Mouse (Mus musculus) ES-CJ7 (cell line): ENCODE measurements around the gene St8sia1.

Experiments
- DNase-seq: peaks from one replicate; pipeline ENCODE4 v3.0.0; 2011; ENCODE audit warnings: low read depth, low spot score

The St8sia1 gene

DNA sequence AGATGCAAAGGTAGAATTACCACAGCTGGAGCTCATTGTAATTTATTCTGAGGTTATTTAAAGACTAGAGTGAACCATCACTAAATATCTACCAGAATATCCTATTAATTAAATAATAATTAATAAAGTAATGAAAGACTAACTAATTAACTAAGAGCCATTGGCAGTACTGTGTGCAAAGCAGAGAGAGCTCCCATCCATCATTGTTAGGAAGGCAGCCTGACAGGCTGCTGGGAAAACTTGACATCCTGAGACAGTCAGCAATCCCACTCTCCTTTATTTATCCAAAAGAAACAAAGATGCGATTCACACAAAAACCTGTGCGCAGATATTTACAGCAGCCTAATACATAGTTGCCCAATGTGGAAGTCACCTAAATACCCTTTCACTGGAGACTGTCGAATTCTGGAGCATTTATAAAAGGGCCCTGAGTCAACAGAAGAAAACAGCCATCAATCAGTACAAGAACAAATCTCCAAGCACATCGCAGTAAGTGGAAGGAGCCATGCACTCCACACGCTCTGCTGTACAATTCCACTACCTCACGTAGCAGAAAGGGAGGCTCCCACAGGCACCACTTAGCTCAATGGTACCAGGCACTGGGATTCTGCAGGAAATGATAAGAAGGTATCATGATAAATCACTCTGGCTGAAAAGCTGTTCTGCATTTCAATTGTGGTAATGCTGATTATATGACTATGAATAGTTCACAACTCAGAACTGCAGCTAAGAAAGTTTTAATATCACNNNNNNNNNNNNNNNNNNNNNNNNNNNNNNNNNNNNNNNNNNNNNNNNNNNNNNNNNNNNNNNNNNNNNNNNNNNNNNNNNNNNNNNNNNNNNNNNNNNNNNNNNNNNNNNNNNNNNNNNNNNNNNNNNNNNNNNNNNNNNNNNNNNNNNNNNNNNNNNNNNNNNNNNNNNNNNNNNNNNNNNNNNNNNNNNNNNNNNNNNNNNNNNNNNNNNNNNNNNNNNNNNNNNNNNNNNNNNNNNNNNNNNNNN is 15.7 kb upstream of the St8sia1 start:
- DNase-seq = no peak

- peak; percentile 64 for DNase-seq
Observed at GRCm38 (mm10) chr6:142977221-142977620, 13.0 kb upstream of the St8sia1 start.

DNA sequence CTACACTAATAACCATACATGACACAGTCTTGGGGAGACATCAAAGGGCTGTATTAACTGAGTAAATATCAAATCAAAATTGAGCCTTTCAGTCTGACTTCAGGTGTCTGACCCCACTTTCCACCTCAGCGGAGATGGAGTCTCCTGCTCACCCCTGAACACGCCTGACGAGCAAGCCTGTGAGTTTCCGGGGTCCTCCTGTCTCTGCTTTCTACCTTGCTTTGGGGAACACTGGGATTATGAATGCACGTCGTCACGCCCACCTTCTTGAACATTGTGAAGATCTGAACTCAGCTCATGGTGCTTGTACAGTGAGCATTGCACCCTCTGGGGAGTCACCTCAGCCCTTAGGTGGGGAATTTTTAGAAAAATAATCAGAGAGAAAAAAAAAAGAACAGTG is 9.0 kb upstream of the St8sia1 start:
- DNase-seq = no peak

DNA sequence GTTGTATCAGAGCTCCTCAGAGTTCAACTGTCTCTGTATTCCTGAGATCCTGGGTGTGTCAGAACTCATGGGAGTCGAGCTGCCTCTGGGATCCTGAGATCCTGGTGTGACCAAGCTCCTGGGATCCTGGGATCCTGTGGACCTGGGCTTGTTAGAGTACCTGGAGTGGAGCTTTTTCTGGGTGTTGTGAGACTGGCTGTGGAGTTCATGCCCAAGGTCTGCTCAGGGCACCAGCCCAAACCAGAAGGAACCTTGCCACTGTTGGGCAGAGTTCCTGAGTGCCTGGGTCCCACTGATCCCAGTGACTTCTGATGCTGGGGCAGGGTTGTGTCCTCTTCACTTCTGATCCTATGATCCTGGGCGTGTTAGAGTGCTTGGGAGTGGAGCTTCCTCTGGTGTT is 8.0 kb upstream of the St8sia1 start:
- DNase-seq = no peak

DNA sequence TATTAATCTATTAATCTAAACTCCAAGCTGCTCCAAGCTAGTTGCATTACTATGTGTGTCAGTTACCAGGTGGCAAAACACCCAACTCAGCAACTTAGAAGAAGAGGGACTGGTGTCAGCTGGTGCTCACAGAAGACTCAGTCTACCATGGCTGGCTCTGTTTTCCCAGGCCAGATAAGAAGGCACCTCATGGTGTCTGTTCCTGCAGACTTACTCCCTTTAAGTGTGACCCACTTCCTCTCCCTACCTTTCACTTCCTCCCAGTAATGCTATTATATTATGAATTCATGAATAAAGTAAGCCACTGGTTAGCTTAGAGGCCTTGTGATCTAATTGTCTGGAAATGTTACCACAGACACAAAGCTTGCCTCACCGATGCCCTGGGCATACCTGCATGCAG is 3.2 kb upstream of the St8sia1 start:
- no peak for DNase-seq

DNA sequence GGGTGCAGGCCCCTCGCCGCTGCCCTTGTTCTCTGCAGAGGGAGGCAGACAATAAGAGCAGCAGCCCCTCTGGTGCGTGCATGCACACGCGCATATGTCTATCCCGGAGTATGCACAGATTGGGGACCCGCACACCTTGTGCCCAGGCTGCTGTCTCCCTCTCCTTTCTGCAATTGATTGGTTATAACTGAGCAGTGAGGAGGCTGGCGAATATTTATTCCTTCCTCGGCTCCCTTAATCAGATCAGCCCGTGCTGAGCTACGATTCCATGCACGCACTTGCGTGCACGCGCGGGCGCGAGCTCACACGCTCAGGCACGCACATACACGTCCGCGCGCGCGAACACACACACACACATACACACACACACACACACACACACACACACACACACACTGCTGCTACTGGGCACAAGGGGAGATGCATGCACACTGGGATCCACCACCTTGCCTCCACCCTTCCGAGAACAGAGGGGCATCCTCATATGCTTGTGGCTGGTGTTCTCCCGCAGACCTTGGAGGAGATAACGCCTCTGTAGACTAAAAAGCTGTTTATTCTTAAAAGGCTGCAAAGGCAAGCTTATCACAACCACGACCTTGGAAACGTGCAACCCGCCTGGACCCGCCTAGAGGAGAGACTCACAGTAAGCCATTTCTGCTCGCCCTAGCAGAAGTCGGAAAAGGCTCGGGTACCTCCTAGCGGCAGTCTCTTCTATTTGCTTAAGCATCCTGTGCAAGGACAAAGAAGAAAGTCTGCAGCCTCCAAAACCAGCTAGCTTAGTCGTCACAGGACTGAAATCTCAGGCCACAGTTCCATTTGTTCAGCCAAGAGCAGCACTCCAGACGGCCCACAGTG is 506 bp upstream of the St8sia1 start:
- DNase-seq = peak; percentile 94

- no peak for DNase-seq
Observed at GRCm38 (mm10) chr6:142963480-142964075, 674 bp downstream of the St8sia1 start.

DNA sequence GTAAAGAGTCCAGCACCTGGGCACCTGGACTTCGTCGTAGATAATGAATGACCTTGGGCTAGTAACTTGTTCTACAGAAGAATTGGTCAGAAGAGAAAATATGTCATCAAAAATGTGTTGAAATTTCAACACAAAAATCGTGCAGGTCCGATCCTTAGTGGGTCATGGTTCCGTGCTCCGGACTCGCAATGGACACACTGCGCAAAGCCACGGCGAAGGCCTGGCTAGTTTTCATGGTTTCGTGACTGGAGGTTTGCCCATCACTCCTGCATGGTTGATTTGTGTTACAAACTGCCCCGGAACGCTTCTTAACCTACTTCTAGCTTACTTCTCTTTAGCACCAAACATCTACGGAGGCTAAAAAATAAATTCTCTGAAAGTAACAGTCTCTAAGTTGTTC is 1.4 kb downstream of the St8sia1 start:
- DNase-seq = no peak

DNA sequence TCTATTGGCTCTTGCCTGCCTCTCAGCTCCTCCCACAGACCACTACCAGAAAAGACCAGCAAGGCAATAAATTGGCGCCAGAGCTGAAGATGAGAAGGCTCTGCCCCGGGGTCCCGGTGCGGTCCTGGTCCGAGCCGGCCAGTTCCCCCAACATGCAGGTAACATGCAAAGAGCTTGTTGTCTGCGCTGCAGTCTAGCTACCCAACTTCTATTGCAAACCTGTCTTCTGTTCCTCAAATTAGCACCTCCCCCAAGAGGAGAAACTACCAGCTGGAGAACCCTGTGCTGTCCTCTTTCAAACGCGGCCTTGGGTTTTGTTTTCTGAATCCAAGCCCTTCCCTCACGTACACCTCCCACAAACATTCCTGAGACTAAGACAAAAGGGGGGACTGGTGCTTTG is 1.8 kb downstream of the St8sia1 start:
- DNase-seq = peak; percentile 68

DNA sequence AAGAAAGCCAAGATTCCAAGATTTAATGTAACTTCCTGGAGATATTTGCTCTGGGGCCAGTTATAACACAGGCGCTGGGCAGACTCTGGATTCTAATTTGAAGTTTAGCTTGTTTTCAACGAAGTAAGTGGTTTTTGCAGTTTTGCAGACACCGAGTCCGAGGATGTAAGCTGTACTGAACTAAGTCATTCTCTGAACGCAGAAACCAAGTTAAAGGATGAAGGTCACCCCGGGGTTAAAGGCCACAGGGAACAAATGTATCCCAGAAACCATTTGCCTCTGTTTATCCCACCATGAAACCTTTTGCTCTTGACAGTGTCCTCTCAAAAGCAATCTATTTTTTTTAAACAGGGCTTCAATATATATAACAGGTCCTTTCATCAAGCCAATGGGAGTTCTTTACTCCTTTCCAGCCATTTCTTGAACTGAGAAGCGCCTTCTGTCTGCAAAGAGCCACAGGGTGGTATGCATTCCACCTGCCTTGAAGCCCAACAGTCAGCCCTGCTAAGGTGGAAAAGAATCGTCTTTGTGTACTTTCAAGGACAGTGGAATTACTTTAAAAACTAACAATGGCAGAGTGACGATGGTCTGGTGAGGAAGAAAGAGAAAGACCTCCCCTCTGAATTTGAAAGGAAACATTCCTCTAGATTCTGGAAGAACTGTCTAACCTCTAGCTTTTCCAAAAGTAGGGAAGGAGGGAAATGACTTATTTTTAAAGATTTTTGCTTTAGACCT is 2.4 kb downstream of the St8sia1 start:
- DNase-seq = peak; percentile 48

DNA sequence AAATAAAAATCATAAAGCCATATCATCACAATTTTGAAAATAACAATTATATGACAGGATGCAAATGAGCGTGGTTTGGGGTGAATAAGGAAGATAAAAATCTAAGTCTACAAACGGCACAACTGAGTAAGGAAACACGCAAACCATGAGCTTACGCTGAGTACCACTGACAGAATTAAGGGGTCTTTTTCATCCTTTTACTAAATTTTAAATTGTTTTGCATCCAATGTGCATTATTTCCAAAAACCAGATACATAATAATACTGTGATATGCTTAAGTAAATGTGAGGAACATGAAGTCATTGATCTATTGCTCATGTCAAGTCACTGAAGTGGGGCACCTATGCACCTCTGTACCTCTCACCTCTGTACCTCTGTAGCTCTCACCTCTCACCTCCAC is 7.7 kb downstream of the St8sia1 start:
- no peak for DNase-seq

DNA sequence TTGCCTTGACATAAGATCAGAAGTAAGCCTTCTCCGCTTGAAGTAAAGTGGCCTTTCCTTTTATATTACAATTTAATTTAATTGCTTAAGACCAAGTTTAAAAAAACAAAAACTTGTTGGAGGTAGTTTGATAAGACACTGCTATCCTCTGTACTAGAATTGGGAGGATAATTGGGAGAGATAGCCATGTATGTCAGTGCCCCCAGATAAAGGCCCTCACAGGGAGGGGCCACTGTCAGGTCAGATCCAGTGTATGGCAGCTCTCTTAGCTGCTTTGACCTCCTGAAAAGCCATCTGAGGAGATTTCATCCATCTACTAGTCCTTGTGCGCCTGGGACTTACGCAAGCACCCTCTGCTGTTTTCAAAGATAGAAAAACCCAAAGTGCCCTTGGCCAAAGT is 9.0 kb downstream of the St8sia1 start:
- DNase-seq = no peak

- DNase-seq = peak; percentile 56
Observed at GRCm38 (mm10) chr6:142953189-142953588, 11.1 kb downstream of the St8sia1 start.

GRCm38 (mm10) chr6:142952361-142952954 is 11.8 kb downstream of the St8sia1 start:
- no peak for DNase-seq

DNA sequence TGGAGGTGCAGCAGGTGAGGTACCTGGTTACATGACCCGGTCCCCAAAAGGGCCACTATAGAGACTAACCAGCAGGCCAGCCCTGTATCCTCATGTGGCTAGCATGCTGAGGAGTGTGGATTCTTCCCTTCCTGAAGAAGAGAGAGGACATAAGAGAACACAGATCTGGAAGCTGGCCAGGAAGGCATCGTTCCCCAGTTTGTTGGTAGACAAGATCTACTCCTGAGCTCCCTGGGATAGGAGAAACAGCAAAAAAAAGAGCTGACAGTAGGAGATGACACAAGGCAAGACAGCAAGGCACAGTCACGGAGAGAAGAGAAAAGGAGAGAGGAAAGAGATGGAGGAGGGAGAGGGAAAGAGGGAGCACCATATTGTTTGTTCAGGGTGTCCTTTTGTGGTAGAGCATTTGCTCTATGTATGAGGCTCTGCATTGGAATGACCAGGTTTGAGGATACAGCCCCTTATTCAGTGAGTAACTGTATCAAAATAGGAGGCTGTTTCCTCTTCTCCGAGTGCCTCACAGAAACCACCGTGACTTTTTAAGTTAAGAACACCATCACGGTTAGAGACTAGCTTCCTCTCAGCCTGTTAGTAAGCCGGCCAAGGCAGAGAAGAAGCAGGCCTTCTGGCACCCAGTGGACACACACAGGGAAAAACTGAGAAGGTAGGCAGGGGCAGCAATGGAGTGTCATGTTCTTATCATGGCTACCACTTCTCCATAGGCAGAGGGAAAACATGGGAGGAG is 12.5 kb downstream of the St8sia1 start:
- DNase-seq = no peak

DNA sequence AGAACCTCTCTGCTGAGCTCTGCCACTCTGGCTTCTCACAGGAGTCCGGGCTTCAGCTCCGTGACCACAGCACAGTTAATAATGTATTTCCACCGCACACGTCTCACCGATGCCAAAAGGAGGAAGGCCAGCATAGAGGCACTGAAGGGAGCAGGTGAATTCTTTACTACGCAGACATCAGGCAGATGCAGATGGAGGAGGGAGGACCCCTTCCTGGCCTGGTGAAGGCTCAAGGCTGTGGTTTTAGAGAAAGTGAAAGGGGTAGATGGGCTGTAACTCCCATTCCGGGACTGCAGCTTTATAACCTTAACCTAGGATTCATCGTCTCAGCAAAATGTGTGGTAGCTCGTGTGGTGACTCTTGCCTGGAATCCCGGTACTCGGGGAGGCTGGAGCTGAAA is 13.9 kb downstream of the St8sia1 start:
- no peak for DNase-seq

- no peak for DNase-seq
Observed at GRCm38 (mm10) chr6:142948955-142949357, 15.3 kb downstream of the St8sia1 start.

DNA sequence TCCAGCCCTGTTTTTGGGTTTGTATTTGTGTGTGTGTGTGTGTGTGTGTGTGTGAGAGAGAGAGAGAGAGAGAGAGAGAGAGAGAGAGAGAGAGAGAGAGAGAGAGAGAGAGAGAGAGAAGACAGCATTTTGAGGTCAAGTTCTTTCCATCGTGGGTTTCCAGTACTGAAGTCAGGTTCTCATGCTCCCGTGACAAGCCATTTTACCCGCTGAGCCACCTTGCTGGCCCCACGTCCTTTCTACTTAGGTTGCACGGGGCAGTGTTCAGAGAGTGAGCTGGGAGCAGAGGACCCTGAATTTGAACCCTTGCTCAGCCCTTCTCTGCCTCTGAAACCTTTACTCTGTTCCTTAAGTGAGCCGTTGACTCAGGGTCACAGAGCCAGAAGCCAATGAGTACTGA is 17.2 kb downstream of the St8sia1 start:
- DNase-seq = no peak

DNA sequence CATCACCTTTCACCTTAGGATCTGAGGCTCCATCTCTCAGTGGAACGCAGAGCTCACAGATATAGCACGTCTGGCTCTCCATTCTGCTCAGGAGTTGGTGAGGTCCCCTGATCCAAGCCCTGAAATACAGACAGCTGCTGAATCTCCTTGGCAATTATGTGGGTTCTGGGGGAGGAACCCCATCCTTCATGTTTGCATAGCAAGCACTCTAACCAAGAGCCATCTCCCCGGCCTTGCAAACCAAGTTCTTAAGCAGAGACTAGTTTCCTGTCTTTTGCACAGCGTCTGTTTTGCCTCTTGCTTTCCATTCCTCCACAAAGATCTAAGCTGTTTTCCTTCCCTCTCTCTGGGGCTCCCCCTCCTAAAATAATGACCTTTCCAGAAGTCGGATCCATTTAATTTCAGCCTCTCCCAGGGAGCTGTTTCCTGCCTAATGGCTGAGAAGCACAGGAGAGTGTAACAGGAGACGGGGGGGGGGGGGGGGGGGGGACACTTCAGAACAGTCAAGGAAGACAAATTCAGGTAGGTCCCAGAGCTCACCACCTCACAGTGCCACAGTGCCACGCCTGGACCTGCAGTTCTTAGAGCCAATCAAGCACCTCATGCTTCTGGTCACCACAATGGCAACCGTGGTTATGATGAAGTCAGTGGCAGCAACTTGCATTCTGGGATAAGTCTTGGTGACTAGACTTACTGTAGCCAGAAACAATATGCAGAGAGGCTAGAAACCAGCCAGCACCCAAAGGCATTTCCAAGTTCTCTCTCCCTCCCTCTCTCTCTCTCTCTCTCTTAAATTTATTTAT is 18.0 kb downstream of the St8sia1 start:
- no peak for DNase-seq
